Mouse (Mus musculus) cerebellum, adult 2 months (tissue): ENCODE results near the gene Pus3. TPM values are rescaled to one million over a fixed set of nuclear protein-coding genes. Genes with fewer than 3 reads are reported as not detected.

Experiments
- DNase-seq, 2 experiments: peaks; one replicate each; pipeline ENCODE4 v3.0.0; 2021
- H3K27ac ChIP-seq: fragments of 200-500 bp; 2 replicates; pipeline ENCODE4 v1.5.1; 2012; ENCODE audit warnings: low read length, control low read depth, inconsistent platforms; ENCODE audit not compliant: insufficient read depth
- H3K27me3 ChIP-seq: fragments of 200-500 bp; 2 replicates; pipeline ENCODE4 v1.6.1; 2012; ENCODE audit warnings: inconsistent platforms, mild to moderate bottlenecking, low read length, moderate library complexity; ENCODE audit not compliant: control insufficient read depth, insufficient read depth
- H3K4me1 ChIP-seq: fragments of 200-500 bp; 2 replicates; pipeline ENCODE4 v1.6.1; 2011; ENCODE audit warnings: low read length; ENCODE audit not compliant: control insufficient read depth, insufficient read depth
- H3K4me3 ChIP-seq: fragments of 200-500 bp; replicated peaks from 2 replicates; pipeline ENCODE3; 2011; ENCODE audit warnings: mild to moderate bottlenecking, low read depth, low read length, control low read depth; ENCODE audit not compliant: insufficient read depth
- CTCF ChIP-seq: fragments of 200-500 bp; IDR thresholded peaks from 2 replicates; pipeline ENCODE4 v1.5.1; 2011; ENCODE audit warnings: low read depth, mild to moderate bottlenecking, control low read depth, low read length, moderate library complexity, borderline replicate concordance; ENCODE audit not compliant: insufficient read depth
- POLR2A ChIP-seq: fragments of 200-500 bp; IDR thresholded peaks from 2 replicates; pipeline ENCODE4 v1.6.1; 2011; ENCODE audit warnings: low read length, control low read depth, borderline replicate concordance; ENCODE audit not compliant: insufficient read depth
- WGBS: fragments of 180-500 bp; shearing (Covaris S2); methylation state at CpG from one replicate; pipeline ENCODE4 v1.1.7; 2018; 5-methylcytosine and 5-hydroxymethylcytosine counted together
- polyA plus RNA-seq: library from polyadenylated mRNA; depleted of rRNA; stranded (reverse); fragments of >200 nt; gene quantifications from 2 replicates; pipeline ENCODE4 v1.2.3, GENCODE M21; 2012

The Pus3 gene
- polyA plus RNA-seq, 1 experiment: 13.1 TPM

GRCm38 (mm10) chr9:35548455-35548854, 9.9 kb upstream of the Pus3 start:
- no peaks in the 10 kb centered on the region for H3K27me3 ChIP-seq
- H3K27ac ChIP-seq: no peak overlapping the region
- 86% methylated on average over 9 of the region's 9 CpGs for WGBS
- no peak for DNase-seq
- TF ChIP-seq POLR2A: no peak
- TF ChIP-seq CTCF: no peak
- H3K4me1 ChIP-seq: no peaks in the 10 kb centered on the region
- H3K4me3 ChIP-seq: no peak overlapping the region

GRCm38 (mm10) chr9:35556494-35557102, 1.8 kb upstream of the Pus3 start:
- no peak overlapping the region for H3K4me3 ChIP-seq
- no peak overlapping the region for H3K27ac ChIP-seq
- no peak for DNase-seq
- H3K4me1 ChIP-seq: no peaks in the 10 kb centered on the region
- no peaks in the 10 kb centered on the region for H3K27me3 ChIP-seq
- TF ChIP-seq POLR2A (no peak), CTCF (no peak)
- 81% methylated on average over 12 of the region's 12 CpGs for WGBS

- no peaks in the 10 kb centered on the region for H3K27me3 ChIP-seq
- peak; percentile 85 to 87 for DNase-seq
- H3K27ac ChIP-seq: no peak overlapping the region; the same call in 1 of the 2 replicates
- peak overlapping the region; percentile 90 for H3K4me3 ChIP-seq
- H3K4me1 ChIP-seq: no peaks in the 10 kb centered on the region
- 1% methylated on average over 31 of the region's 31 CpGs for WGBS
- TF ChIP-seq POLR2A: peak; percentile 64; the same call in 1 of the 2 replicates
- no peak for TF ChIP-seq CTCF
Measured at GRCm38 (mm10) chr9:35559009-35559890, 855 bp downstream of the Pus3 start.

- WGBS: 95% methylated on average over 11 of the region's 11 CpGs
Measured at GRCm38 (mm10) chr9:35561076-35561475, 2.7 kb downstream of the Pus3 start.

GRCm38 (mm10) chr9:35561583-35561982, 3.2 kb downstream of the Pus3 start:
- WGBS: 89% methylated on average over 6 of the region's 6 CpGs
- Histone ChIP-seq H3K4me3 (no peak overlapping the region), H3K4me1 (no peaks in the 10 kb centered on the region), H3K27ac (no peak overlapping the region), H3K27me3 (no peaks in the 10 kb centered on the region)
- DNase-seq: no peak
- no peak for TF ChIP-seq POLR2A
- TF ChIP-seq CTCF: no peak

More at GRCm38 (mm10) chr9:35561076-35561475, 2.7 kb downstream of the Pus3 start:
- Histone ChIP-seq H3K4me1 (no peaks in the 10 kb centered on the region), H3K27me3 (no peaks in the 10 kb centered on the region), H3K27ac (no peak overlapping the region), H3K4me3 (no peak overlapping the region)
- no peak for TF ChIP-seq CTCF
- TF ChIP-seq POLR2A: no peak
- no peak for DNase-seq

GRCm38 (mm10) chr9:35564536-35565240, 6.3 kb downstream of the Pus3 start:
- H3K27ac ChIP-seq: no peak overlapping the region
- WGBS: 80% methylated on average over 5 of the region's 5 CpGs
- no peaks in the 10 kb centered on the region for H3K4me1 ChIP-seq
- no peaks in the 10 kb centered on the region for H3K27me3 ChIP-seq
- no peak for DNase-seq
- TF ChIP-seq CTCF (no peak), POLR2A (no peak)
- H3K4me3 ChIP-seq: no peak overlapping the region

GRCm38 (mm10) chr9:35567995-35568394, 9.6 kb downstream of the Pus3 start:
- Histone ChIP-seq H3K27ac (no peak overlapping the region), H3K4me3 (no peak overlapping the region), H3K27me3 (no peaks in the 10 kb centered on the region), H3K4me1 (no peaks in the 10 kb centered on the region)
- 75% methylated on average over 3 of the region's 3 CpGs for WGBS
- no peak for TF ChIP-seq POLR2A
- TF ChIP-seq CTCF: no peak
- DNase-seq: no peak
